Mouse (Mus musculus) neural tube, embryonic 11.5 days (tissue): ENCODE measurements at regions not wholly inside any gene's neighbourhood (a gene's known extent, or its start where the extent isn't known, plus 50 kb on each side); places are given as distances from the start of the nearest gene placed in this dataset.

ENCODE experiments used
- ATAC-seq: fragments of 200-750 bp; cut with Nextera tagmentation; 2 replicates; pipeline ENCODE4 v1.8.0; 2017; ENCODE audit warnings: moderate number of reproducible peaks, mild to moderate bottlenecking, moderate TSS enrichment, moderate library complexity; ENCODE audit not compliant: insufficient read depth, low FRiP score, low TSS enrichment
- DNase-seq: peaks from one replicate; pipeline ENCODE4 v3.0.0-alpha.2; 2015; ENCODE audit warnings: low spot score
- H3K27ac ChIP-seq: fragments of 300-500 bp; sonication (generic); 2 replicates; pipeline ENCODE4 v1.5.1; 2014; ENCODE audit warnings: low read depth, mild to moderate bottlenecking, low read length
- H3K27me3 ChIP-seq: fragments of 300-500 bp; sonication (generic); 2 replicates; pipeline ENCODE4 v1.6.1; 2014; ENCODE audit warnings: mild to moderate bottlenecking, low read length, mixed read lengths; ENCODE audit not compliant: control insufficient read depth, insufficient read depth
- H3K36me3 ChIP-seq: fragments of 300-500 bp; sonication (generic); 2 replicates; pipeline ENCODE4 v1.6.1; 2014; ENCODE audit warnings: mild to moderate bottlenecking, low read length, moderate library complexity, mixed read lengths; ENCODE audit not compliant: control insufficient read depth, insufficient read depth
- H3K4me1 ChIP-seq: fragments of 300-500 bp; sonication (generic); 2 replicates; pipeline ENCODE4 v1.6.1; 2014; ENCODE audit warnings: low read length, mixed read lengths; ENCODE audit not compliant: control insufficient read depth, insufficient read depth
- H3K4me2 ChIP-seq: fragments of 300-500 bp; sonication (generic); 2 replicates; pipeline ENCODE4 v1.6.1; 2014; ENCODE audit warnings: low read depth, mild to moderate bottlenecking, moderate library complexity
- H3K4me3 ChIP-seq: fragments of 300-500 bp; sonication (generic); 2 replicates; pipeline ENCODE4 v1.5.1; 2014; ENCODE audit warnings: low read depth, low read length
- H3K9ac ChIP-seq: fragments of 300-500 bp; sonication (generic); 2 replicates; pipeline ENCODE4 v1.6.1; 2014; ENCODE audit warnings: mild to moderate bottlenecking, low read length
- H3K9me3 ChIP-seq: fragments of 300-500 bp; sonication (generic); 2 replicates; pipeline ENCODE4 v1.6.1; 2016; ENCODE audit warnings: low read length; ENCODE audit not compliant: control insufficient read depth
- WGBS: fragments of 180-500 bp; shearing (Covaris S2); extraction: QIAGEN DNeasy Blood & Tissue Kit; methylation state at CpG from one replicate; pipeline ENCODE4 v1.1.7; 2014; 5-methylcytosine and 5-hydroxymethylcytosine counted together

GRCm38 (mm10) chr3:47348451-47348850, 900.4 kb upstream of the Pabpc4l start:
- DNase-seq (no peak), ATAC-seq (no peak)
- no peaks in the 10 kb centered on the region for H3K9me3 ChIP-seq
- no peak overlapping the region for H3K27ac ChIP-seq
- H3K27me3 ChIP-seq = no peaks in the 10 kb centered on the region
- H3K4me2 ChIP-seq = no peak overlapping the region
- H3K4me3 ChIP-seq = no peak overlapping the region
- no peak overlapping the region for H3K9ac ChIP-seq
- no peaks in the 10 kb centered on the region for H3K4me1 ChIP-seq
- no peaks in the 10 kb centered on the region for H3K36me3 ChIP-seq

GRCm38 (mm10) chr3:47316356-47317028, 868.5 kb upstream of the Pabpc4l start:
- 49% methylated on average over 2 of the region's 2 CpGs for WGBS
- Histone ChIP-seq H3K4me3 (no peak overlapping the region), H3K36me3 (no peaks in the 10 kb centered on the region), H3K9ac (no peak overlapping the region), H3K27me3 (no peaks in the 10 kb centered on the region), H3K4me2 (no peak overlapping the region), H3K4me1 (no peaks in the 10 kb centered on the region), H3K9me3 (no peaks in the 10 kb centered on the region), H3K27ac (no peak overlapping the region)
- ATAC-seq = no peak
- DNase-seq = no peak

GRCm38 (mm10) chr3:47281783-47282182, 833.8 kb upstream of the Pabpc4l start:
- Histone ChIP-seq H3K36me3 (no peaks in the 10 kb centered on the region), H3K4me2 (no peak overlapping the region), H3K4me3 (no peak overlapping the region), H3K4me1 (no peaks in the 10 kb centered on the region), H3K9ac (no peak overlapping the region), H3K27ac (no peak overlapping the region), H3K27me3 (no peaks in the 10 kb centered on the region), H3K9me3 (no peaks in the 10 kb centered on the region)
- ATAC-seq (no peak), DNase-seq (no peak)
- WGBS = 38% methylated on average over 1 of the region's 1 CpGs

GRCm38 (mm10) chr3:47280270-47280669, 832.3 kb upstream of the Pabpc4l start:
- Histone ChIP-seq H3K27me3 (no peaks in the 10 kb centered on the region), H3K36me3 (no peaks in the 10 kb centered on the region), H3K27ac (no peak overlapping the region), H3K4me2 (no peak overlapping the region), H3K9ac (no peak overlapping the region), H3K4me1 (no peaks in the 10 kb centered on the region), H3K9me3 (no peaks in the 10 kb centered on the region), H3K4me3 (no peak overlapping the region)
- peak; percentile 11 for DNase-seq
- 47% methylated on average over 5 of the region's 5 CpGs for WGBS
- ATAC-seq = 0 out of 2 replicates have a peak, but pooled peaks have one; percentile 23

GRCm38 (mm10) chr3:47241030-47241429, 793.0 kb upstream of the Pabpc4l start:
- Histone ChIP-seq H3K4me3 (no peak overlapping the region), H3K4me2 (no peak overlapping the region), H3K9ac (no peak overlapping the region), H3K36me3 (no peaks in the 10 kb centered on the region), H3K4me1 (no peaks in the 10 kb centered on the region), H3K27me3 (no peaks in the 10 kb centered on the region), H3K9me3 (no peaks in the 10 kb centered on the region), H3K27ac (no peak overlapping the region)
- WGBS = 83% methylated on average over 3 of the region's 3 CpGs
- no peak for ATAC-seq
- no peak for DNase-seq

GRCm38 (mm10) chr3:47230234-47230633, 782.2 kb upstream of the Pabpc4l start:
- no peaks in the 10 kb centered on the region for H3K36me3 ChIP-seq
- WGBS = 91% methylated on average over 6 of the region's 6 CpGs
- no peaks in the 10 kb centered on the region for H3K4me1 ChIP-seq
- ATAC-seq = no peak
- DNase-seq = no peak
- H3K27me3 ChIP-seq = no peaks in the 10 kb centered on the region
- H3K9me3 ChIP-seq = no peaks in the 10 kb centered on the region
- H3K27ac ChIP-seq = no peak overlapping the region
- no peak overlapping the region for H3K4me2 ChIP-seq
- no peak overlapping the region for H3K9ac ChIP-seq
- no peak overlapping the region for H3K4me3 ChIP-seq

GRCm38 (mm10) chr3:47218587-47218986, 770.6 kb upstream of the Pabpc4l start:
- H3K27me3 ChIP-seq = no peaks in the 10 kb centered on the region
- H3K4me2 ChIP-seq = no peak overlapping the region
- ATAC-seq (peak; percentile 45; the same call in 1 of the 2 replicates), DNase-seq (no peak)
- no peak overlapping the region for H3K27ac ChIP-seq
- H3K4me3 ChIP-seq = no peak overlapping the region
- H3K9ac ChIP-seq = no peak overlapping the region
- no peaks in the 10 kb centered on the region for H3K9me3 ChIP-seq
- no peaks in the 10 kb centered on the region for H3K36me3 ChIP-seq
- 61% methylated on average over 1 of the region's 1 CpGs for WGBS
- no peaks in the 10 kb centered on the region for H3K4me1 ChIP-seq

- no peaks in the 10 kb centered on the region for H3K27me3 ChIP-seq
- 82% methylated on average over 2 of the region's 2 CpGs for WGBS
- H3K4me3 ChIP-seq = no peak overlapping the region
- ATAC-seq (no peak), DNase-seq (no peak)
- no peaks in the 10 kb centered on the region for H3K36me3 ChIP-seq
- no peaks in the 10 kb centered on the region for H3K9me3 ChIP-seq
- H3K9ac ChIP-seq = no peak overlapping the region
- no peak overlapping the region for H3K27ac ChIP-seq
- H3K4me1 ChIP-seq = no peaks in the 10 kb centered on the region
- H3K4me2 ChIP-seq = no peak overlapping the region
These were observed 765.1 kb upstream of the Pabpc4l start for GRCm38 (mm10) chr3:47213141-47213540.

GRCm38 (mm10) chr3:47197584-47197983, 749.6 kb upstream of the Pabpc4l start:
- ATAC-seq (no peak), DNase-seq (no peak)
- Histone ChIP-seq H3K36me3 (no peaks in the 10 kb centered on the region), H3K9me3 (no peaks in the 10 kb centered on the region), H3K9ac (no peak overlapping the region), H3K4me1 (no peaks in the 10 kb centered on the region), H3K27ac (no peak overlapping the region), H3K4me2 (no peak overlapping the region), H3K4me3 (no peak overlapping the region), H3K27me3 (no peaks in the 10 kb centered on the region)
